Mouse (Mus musculus) right cerebral cortex, postnatal 36 days (tissue): ENCODE measurements at regions not wholly inside any gene's neighbourhood (a gene's known extent, or its start where the extent isn't known, plus 50 kb on each side); places are given as distances from the start of the nearest gene placed in this dataset.
A peak's percentile ranks its signal among the peaks of the same experiment; 100 is the strongest.
"Not testable (repeated sequence)": the region's sequence is repeated elsewhere in the genome, so short reads cannot be mapped to it uniquely, and the experiment has no call there.

Experiments used
- DNase-seq, 2 experiments: peaks; one replicate each; pipeline ENCODE4 v3.0.0; 2022; ENCODE audit warnings: low spot score in 2 of 2, mixed read lengths in 1 of 2

GRCm38 (mm10) chr14:54000527-54000926 is 253.4 kb downstream of the Dad1 start:
- no peak for DNase-seq

- DNase-seq: no peak
Observed at GRCm38 (mm10) chr14:53993427-53993826, 260.5 kb downstream of the Dad1 start.

- DNase-seq: no peak
Observed at GRCm38 (mm10) chr14:53992712-53993286, 261.1 kb downstream of the Dad1 start.

- peak in 1 of 2 experiments; percentile 6 for DNase-seq
Observed at GRCm38 (mm10) chr14:53991390-53991789, 262.5 kb downstream of the Dad1 start.

- peak in 1 of 2 experiments; percentile 10 for DNase-seq
Observed at GRCm38 (mm10) chr14:53980771-53981170, 273.1 kb downstream of the Dad1 start.

GRCm38 (mm10) chr14:53961426-53961825 is 292.5 kb downstream of the Dad1 start:
- not testable (repeated sequence) for DNase-seq

- no peak for DNase-seq
Observed at GRCm38 (mm10) chr14:53960779-53961178, 293.1 kb downstream of the Dad1 start.

GRCm38 (mm10) chr14:53935791-53936231 is 318.1 kb downstream of the Dad1 start:
- peak; percentile 75 to 87 for DNase-seq

- DNase-seq: peak; percentile 69 to 70
Observed at GRCm38 (mm10) chr14:53935336-53935735, 318.6 kb downstream of the Dad1 start.

GRCm38 (mm10) chr14:53910871-53911270 is 343.0 kb downstream of the Dad1 start:
- DNase-seq: no peak

GRCm38 (mm10) chr14:53904578-53904977 is 349.3 kb downstream of the Dad1 start:
- DNase-seq: no peak

GRCm38 (mm10) chr14:53901103-53901502 is 352.8 kb downstream of the Dad1 start:
- no peak for DNase-seq

GRCm38 (mm10) chr14:53881304-53881703 is 372.6 kb downstream of the Dad1 start:
- no peak for DNase-seq

GRCm38 (mm10) chr14:53876581-53876980 is 377.3 kb downstream of the Dad1 start:
- no peak for DNase-seq

- DNase-seq: no peak
Observed at GRCm38 (mm10) chr14:53875736-53876135, 378.2 kb downstream of the Dad1 start.

- no peak for DNase-seq
Observed at GRCm38 (mm10) chr14:53847049-53847448, 406.9 kb downstream of the Dad1 start.

- no peak for DNase-seq
Observed at GRCm38 (mm10) chr14:53845646-53846045, 408.3 kb downstream of the Dad1 start.

- peak; percentile 3 to 4 for DNase-seq
Observed at GRCm38 (mm10) chr14:53832553-53832952, 421.4 kb downstream of the Dad1 start.

GRCm38 (mm10) chr14:53831651-53832050 is 422.3 kb downstream of the Dad1 start:
- no peak for DNase-seq

GRCm38 (mm10) chr14:53830717-53831116 is 423.2 kb downstream of the Dad1 start:
- DNase-seq: no peak

GRCm38 (mm10) chr14:53826782-53827181 is 427.1 kb downstream of the Dad1 start:
- DNase-seq: no peak

GRCm38 (mm10) chr14:53806231-53806630 is 447.7 kb downstream of the Dad1 start:
- DNase-seq: peak; percentile 31 to 34

GRCm38 (mm10) chr14:53803698-53804620 is 449.9 kb downstream of the Dad1 start:
- peak in 1 of 2 experiments; percentile 37 for DNase-seq
